10 mouse cellular contexts compared by ENCODE assay signal in the genomic region with DNA sequence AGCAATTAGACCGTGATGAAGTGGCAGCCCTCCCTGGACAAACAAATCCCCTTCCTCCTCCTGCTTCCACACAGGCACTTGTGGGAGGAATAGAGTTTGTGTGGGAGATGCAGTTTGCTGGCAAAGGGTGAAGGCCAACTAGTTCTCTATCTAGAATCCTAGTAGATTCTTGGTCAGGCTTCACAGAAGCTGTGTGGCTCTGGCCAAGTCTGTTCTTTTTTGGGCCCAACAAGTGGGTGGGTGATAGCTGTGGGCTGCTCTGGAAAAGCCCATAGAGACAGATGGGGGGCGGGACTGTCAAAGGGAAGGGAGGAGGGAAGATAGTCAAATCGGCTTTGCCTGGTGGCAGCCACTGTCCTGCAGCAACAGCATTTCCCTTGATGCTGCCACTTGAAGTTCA. TPM values are rescaled to one million over a fixed set of nuclear protein-coding genes. Genes with fewer than 3 reads are reported as not detected.
A peak's percentile ranks its signal among the peaks of the same experiment; 100 is the strongest.
DNase-seq lines count a peak whose midpoint lies in the region.
"Had no signal": no experiment of that assay in that cellular context is flagged by ENCODE, and none has a peak within 500 bp of the region (broad histone marks: within the 10 kb centered on the region; RNA-seq: fewer than 3 reads in every experiment).

No protein-coding gene starts in this region.

- peak; percentile 62 for DNase-seq in left cerebral cortex, adult 11 months (ENCODE audit: low spot score)
- no peak for DNase-seq in left cerebral cortex, postnatal 4 days
- DNase-seq in frontal cortex, postnatal 14 days (ENCODE audit: low spot score in 2 of 2), result peak; percentile 56 to 68
- peak; percentile 46 to 82 for DNase-seq in layer of hippocampus, postnatal 14 days (ENCODE audit: low spot score in 2 of 2)
- peak; percentile 83 for DNase-seq in right cerebral cortex, postnatal 25 days
- no peak for DNase-seq in cerebellum, adult 11-12 months
- no peak for DNase-seq in gastrocnemius, adult 18-20 months (ENCODE audit: low spot score)
- DNase-seq: cerebellum, adult 9-11 months had no signal

- intact Hi-C loops in left cerebral cortex, postnatal 4 days (cut with DNase I), result no loop called here

RNA-seq across cellular contexts. Expression of a gene that starts 6.6 kb away (rescaled TPM):
- not detected for total RNA-seq in left cerebral cortex, postnatal 4 days (2021)
- not detected for total RNA-seq in layer of hippocampus, postnatal 14 days (2021)
- total RNA-seq in gastrocnemius, adult 18-20 months (2021), result not detected
- total RNA-seq: hematopoietic stem cell, adult 5-6 weeks had no signal

RNA-seq across cellular contexts. Expression of a gene that starts 9.6 kb away (rescaled TPM):
- total RNA-seq in left cerebral cortex, postnatal 4 days (2021), result 10 to 100 TPM; 18.5 to 21.1 TPM
- total RNA-seq in layer of hippocampus, postnatal 14 days (2021), result 10 to 100 TPM; 18.2 to 23.8 TPM
- total RNA-seq in gastrocnemius, adult 18-20 months (2021), result 1 to 10 TPM; 5.6 to 5.8 TPM

RNA-seq across cellular contexts. Expression of a gene that starts 12.4 kb away (rescaled TPM):
- total RNA-seq in left cerebral cortex, postnatal 4 days (2021), result not detected
- not detected for total RNA-seq in layer of hippocampus, postnatal 14 days (2021)
- not detected for total RNA-seq in gastrocnemius, adult 18-20 months (2021)
- total RNA-seq: hematopoietic stem cell, adult 5-6 weeks; midbrain, postnatal 0 days had no signal

RNA-seq across cellular contexts. Expression of a gene that starts 12.4 kb away (rescaled TPM):
- total RNA-seq in left cerebral cortex, postnatal 4 days (2021), result 1 to 10 TPM; 1.9 to 3.1 TPM
- total RNA-seq in layer of hippocampus, postnatal 14 days (2021), result 1 to 10 TPM in 1 of 2 experiments, not detected in 1; 1.4 TPM
- total RNA-seq in gastrocnemius, adult 18-20 months (2021), result under 1 TPM; 0.50 to 0.62 TPM
- total RNA-seq: hematopoietic stem cell, adult 5-6 weeks; midbrain, postnatal 0 days had no signal

RNA-seq across cellular contexts. Expression of a gene that starts 37.1 kb away (rescaled TPM):
- 10 to 100 TPM; 78.4 to 83.7 TPM for total RNA-seq in left cerebral cortex, postnatal 4 days (2021)
- 10 to 100 TPM; 71.8 to 72.1 TPM for total RNA-seq in layer of hippocampus, postnatal 14 days (2021)
- 10 to 100 TPM; 46.1 to 49.9 TPM for total RNA-seq in gastrocnemius, adult 18-20 months (2021)

Comparison
In these comparisons a context has a peak if more than half of its experiments do, and no peak if none do; other contexts are left out.
1. DNase-seq: peak in left cerebral cortex, adult 11 months (single experiment), frontal cortex, postnatal 14 days (2 of 2), layer of hippocampus, postnatal 14 days (2 of 2) and right cerebral cortex, postnatal 25 days (single experiment); none in left cerebral cortex, postnatal 4 days (single experiment), cerebellum, adult 11-12 months (single experiment) and gastrocnemius, adult 18-20 months (single experiment).